Mouse (Mus musculus): ENCODE measurements around the gene Fitm1.

The Fitm1 gene

DNA sequence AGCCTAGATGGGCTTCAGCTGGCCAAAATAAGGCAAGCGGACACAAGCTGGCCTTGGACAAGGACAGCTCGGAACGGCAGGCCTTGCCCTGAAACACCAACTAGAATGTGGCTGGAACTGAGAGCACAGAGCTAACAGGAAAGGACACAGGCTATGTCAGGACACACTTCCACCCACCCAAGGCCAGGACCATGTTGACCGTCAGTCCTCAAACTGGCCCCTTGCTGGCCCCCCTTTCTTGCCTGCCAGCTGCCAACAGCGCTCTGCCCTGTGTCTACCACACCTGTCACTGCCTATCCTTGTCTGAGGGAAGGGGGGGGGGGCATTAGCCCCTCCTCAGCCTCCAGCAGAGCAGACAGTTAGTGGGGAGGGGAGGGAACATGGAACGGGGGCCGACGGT is at the start of gene Fitm1:
Gene Fitm1, plus strand, starts transcription at position 316 of the 400 bp plus-strand sequence.
- DNase-seq, result no peak

DNA sequence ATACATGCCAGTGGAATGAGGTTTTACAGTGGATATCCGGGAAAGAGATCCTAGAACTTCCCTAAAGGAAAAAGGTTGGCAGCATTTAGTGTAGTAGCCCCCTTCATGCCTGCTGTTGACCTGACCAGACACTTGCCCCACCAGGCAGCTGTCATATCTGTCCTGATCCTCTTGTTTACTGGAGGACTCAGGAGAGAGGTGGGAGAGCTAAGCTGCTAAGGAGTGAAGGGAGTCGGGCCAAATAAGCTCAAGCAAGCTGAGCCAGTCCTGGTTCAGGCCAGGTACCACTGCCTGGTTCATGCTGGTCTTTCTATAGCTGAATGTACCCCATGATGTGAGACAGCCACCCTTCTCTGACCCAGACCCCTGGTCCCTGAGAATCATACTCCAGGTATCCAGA is 48.7 kb upstream of the Fitm1 start:
- no peak for DNase-seq

DNA sequence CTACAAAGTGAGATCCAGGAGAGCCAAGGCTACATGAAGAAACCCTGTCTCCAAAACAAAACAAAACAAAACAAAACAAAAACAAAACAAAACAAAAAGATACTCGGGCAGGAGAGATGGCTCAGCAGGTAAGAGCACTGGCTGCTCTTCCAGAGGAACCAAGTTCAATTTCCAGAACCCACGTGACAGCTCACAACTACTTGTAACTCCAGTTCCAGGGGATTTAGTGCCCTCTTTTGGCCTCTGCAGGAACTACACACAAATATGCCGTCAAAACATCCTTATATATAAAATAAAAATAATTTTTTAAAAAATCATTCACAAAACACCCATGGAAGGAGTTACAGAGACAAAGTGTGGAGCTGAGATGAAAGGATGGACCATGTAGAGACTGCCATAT is 47.5 kb upstream of the Fitm1 start:
- peak; percentile 38 to 65 for DNase-seq

DNA sequence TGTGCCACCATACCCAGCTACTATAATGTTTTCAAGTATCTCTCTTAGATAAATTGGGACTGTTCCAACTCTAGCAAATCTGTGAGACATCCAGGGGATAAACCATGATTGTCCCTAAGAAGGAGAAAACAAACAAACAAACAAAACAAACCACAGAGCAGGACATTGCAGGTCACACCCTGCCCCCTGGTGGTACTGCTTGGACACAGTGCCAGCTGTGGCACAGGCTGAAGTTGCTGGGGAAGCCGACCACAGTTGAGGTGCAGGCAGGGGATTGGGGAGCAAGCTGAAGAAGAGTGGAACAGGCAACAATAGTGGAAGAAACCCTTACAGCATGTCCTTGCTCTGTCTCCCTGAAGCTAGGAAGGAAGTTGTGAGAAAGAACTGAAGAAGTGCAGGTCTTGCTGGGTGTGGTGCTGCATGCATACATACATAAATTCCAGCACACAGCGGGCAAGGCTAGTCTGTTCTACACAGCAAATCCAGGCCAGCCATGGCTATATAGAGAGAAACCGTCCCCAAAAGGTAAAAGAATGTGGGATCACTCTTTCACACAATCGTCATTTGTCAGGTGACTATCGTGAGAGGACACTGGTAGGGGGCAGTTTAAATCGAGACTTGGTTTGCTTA is 39.2 kb upstream of the Fitm1 start:
- DNase-seq, result peak; percentile 47 to 86

DNA sequence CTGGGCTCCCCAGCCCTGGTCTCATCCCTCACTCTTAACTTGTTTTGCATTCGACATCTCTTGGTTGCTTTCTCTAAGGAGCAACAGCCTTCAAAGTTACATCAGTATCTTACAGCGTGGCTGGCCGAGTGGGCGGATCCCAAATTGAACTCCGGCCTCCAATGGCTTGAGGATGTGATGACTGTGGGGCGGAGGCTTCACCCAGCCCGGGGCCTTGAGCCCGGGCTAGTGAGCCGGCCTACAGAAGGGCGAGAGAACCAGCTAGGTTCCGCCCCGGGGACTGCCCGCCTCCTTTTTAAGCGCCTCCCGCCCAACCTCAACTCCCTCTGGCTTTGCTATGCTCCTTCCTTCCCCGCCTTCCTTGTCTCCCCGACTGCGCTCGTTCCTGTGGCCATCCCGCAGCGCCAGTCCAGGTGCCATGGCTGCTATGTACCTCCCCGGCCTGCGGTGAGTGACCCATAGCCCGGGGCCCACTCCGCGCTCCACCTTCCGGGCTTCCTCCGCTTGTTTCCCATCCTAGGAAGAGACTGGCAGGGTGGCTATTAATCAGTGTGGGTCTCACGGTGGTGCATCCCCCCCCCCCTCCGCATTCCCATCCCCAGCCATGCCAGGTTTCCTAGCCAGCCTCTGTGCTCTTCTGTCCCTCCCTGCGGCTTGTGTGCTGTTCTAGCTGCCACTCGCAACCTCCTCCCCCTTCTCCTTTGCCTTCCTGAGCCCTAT is 35.2 kb upstream of the Fitm1 start, which contains the start of gene Pck2:
Gene Pck2, plus strand, starts transcription at position 200 of the 720 bp plus-strand sequence.
- DNase-seq, result peak; percentile 90 to 94

DNA sequence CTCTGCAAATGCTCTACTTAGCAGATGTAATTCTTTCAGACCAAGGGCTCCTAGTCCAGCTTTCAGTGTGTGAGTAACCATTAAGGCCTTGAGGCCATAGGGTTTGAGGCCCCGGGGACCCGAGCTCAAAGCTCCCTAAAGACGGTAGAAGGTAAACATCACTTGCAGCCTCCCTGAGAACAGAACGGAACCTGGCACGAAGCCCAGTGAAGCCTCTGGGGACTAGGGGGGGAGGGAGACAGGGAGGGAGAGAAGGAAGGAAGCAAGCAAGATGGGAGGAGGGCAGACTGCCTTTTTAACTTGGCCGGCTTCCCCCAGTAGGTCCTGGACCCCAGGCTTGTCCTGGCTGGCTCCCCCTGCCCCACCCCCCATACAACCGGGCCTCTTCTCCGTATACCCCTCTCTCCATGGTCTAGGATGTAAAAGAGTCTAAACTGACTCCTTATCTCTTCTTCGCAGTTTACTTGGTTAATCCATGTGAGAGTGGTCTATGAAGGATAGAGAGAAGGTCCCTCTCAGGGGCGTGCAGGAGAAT is 34.6 kb upstream of the Fitm1 start:
- peak; percentile 77 to 87 for DNase-seq

DNA sequence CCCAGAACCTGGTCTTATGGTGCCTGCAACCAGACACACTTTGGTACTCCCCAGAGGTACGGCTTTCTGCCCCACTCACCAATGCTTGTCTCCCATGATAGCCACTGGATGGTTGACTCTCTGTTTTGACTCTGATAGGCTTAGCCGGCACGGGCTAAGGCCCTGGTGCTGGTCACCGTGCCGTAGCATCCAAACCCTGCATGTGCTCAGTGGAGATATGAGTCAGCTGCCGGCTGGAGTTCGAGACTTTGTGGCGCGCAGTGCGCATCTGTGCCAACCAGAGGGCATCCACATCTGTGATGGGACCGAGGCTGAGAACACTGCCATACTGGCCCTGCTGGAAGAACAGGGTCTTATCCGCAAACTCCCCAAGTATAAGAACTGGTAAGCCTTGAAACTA is 33.1 kb upstream of the Fitm1 start:
- no peak for DNase-seq

DNA sequence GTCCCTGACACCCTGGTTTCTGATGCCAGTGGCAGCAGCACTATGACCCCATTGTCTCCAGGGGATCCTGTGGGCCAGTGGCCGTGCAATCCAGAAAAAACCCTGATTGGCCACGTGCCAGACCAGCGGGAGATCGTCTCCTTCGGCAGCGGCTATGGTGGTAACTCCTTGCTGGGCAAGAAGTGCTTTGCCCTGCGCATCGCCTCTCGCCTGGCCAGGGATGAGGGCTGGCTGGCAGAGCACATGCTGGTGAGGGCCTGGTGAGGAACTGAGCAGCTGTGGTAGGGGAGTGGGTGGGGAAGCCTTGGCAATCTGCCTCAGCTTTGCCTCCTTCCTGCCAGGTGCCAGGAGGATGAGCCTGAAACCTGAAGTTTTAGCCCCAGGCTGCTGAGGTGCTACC is 31.1 kb upstream of the Fitm1 start:
- DNase-seq, result no peak

DNA sequence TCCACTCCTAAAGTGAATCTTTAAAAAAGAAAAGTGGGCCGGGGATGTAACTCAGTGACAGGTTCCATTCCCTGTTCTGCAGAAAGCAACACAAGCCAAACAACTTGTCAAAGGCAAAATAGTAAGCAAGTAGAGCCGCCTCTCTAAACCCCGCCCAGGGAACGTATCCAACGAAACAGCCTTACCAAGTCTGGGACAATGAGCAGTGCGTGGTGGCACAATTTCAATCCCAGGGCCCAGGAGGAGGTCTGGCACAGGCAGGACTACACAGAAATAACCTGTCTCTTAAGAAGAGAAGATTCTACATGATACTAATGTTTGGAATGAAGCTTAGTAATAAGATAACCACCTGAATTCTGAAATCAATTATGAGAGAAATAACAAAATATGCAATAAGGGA is 25.2 kb upstream of the Fitm1 start:
- DNase-seq, result no peak

DNA sequence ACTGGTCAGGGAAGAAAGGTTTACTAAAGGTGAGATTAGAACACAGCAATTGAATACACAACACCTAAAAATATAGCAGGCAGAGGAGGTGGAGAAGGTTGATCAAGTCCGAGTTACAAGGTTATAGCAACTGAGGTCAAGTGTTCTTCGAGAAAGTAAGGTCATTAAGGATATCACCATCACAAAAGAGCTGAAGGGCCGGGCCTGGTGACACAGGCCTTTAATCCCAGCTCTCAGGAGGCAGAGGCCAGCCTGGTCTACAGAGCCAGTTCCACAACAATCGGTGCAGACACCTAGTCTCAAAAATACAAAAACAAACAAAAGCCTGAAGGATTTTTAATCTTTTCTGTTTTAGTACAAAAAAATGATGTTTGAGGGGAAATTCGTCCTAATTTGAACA is 24.1 kb upstream of the Fitm1 start:
- DNase-seq, result no peak

DNA sequence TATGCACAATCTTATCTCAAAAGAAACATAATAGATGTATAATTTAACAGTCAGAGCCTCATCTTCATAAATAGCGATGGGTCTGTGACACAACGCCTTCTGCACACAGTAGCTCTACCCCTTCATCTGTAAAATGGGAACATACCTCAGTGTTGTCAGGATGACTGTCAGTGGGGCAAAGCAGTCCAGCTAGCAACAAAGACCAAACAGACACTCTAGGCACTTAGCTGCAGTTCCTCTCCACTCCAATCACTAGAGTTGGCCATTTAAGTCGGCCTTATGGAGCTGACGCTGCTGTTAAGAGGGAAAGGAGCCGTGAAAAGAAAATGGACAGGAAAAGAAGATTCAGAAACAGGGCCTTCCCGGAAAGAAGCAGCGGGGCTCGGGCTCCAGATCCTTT is 23.6 kb upstream of the Fitm1 start:
- no peak for DNase-seq

DNA sequence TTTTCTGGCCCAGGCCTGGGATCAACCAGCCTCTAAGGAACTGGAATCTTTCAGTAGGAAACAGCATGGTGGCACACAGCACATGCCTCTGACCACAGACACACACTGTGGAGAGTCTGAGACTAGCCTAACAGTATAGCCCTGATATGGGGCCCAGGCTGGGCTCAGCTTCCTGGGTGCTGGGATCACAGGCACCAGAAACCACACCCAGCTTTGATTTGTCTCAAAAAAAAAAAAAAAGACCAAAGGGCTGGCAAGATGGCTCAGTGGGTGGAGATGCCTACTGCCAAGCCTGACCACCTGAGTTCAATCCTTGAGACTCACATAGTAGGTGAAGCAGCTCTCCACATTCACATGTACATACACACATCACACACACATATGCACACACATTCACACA is 20.8 kb upstream of the Fitm1 start:
- no peak for DNase-seq

DNA sequence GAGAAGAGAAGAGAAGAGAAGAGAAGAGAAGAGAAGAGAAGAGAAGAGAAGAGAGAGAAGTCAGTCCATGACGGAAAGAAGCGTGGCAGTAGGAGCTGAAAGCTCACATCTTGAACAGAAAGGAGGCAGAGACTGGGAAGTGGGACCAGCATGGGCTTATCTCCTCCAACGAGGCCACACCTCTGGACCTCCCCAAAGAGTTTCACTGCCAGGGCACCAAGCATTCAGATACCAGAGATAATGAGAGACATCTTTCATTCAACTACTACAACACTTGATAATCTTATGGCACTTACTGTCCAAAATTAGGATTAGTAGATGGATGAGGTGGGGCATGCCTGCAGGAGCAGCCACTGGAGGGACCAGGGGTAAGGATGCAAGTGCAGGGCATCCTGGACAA is 19.6 kb upstream of the Fitm1 start:
- DNase-seq, result no peak

DNA sequence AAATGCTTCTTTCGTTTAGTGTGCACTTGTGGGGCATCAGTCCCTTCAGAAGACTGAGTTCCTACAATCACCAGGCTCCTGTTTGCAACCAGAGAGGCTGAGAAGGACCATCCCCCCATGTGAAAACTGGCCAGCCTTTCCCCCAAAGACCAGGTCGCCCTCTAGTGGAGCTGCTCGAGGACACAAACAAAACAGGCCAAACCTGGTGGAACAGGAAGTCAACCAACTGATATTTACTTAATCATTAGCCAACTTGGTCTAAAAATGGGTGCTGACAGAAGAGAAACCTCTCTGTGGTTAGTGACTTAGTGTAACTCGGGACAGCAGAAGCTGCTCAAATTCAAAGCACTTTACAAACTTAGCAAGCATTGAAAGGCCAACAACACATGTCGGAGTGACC is 18.4 kb upstream of the Fitm1 start:
- peak; percentile 90 to 93 for DNase-seq

DNA sequence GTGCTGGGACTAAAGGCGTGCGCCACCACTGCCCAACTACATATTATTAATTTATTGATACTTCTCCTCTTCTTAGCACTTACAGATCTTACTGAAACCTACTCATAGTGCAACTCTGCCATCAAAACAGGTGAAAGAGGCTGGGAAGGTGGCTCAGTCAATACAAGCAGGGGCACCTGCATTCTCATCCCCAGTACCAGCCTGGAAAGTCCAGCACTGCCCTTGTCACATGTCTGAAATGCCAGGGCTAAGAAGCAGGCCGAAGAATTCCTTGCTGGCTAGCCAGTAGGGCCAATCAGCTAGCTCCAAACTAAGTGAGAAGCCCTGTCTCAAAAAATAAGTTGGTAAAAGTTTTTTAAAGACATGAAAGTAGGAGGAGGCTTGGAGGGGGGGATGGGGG is 17.8 kb upstream of the Fitm1 start:
- peak; percentile 43 to 44 for DNase-seq

DNA sequence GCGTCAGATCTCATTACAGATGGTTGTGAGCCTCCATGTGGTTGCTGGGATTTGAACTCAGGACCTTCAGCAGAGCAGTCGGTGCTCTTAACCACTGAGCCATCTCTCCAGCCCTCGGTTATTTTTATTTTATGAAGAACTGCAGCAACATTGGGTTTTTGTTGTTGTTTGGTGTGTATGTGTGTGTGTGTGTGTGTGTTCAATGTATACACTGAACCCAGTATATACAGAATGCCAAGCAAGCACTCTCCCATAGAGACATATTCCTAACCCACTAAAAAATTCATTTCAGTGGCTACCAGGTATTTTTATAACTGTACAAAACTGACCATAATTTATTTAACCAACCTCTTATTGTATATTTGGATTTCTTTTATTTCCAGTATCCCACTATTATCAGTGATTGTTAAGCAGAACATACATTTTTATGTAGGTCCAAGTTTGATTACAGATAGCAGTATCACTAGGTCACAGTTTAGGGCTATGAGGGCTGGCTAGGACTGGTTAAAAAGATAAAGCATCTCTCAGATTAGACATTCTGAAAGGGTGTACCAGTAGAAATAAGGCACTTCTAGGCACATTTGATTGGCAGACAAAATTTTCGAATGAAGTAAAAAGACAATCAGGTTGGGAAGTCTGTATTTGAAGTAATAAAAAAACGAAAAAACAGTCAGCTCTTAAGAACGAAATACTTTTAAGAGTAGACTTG is 16.5 kb upstream of the Fitm1 start:
- DNase-seq, result no peak

DNA sequence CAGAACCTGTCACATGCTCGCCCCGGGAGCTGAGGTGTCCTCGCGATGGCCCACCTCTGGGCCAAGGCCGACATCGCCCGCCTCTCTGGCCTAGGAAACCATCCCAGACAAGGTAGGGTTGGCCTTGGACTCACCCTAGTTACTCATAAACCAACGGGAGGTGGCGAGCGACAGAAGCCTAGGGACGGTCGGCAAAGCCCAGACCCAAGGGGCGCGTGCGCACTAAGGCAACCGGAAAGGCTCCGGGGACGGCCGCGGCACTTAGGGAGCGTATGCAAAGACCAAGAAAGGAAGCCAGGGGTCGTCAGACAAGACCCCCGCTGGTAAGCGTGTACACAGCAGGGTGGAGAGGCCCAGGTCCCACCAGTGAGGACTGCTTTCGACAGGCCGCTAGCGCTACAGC is 15.6 kb upstream of the Fitm1 start, which contains the start of gene Dcaf11:
Gene Dcaf11, plus strand, starts transcription at position 208 of the 403 bp plus-strand sequence.
- peak; percentile 96 to 97 for DNase-seq

DNA sequence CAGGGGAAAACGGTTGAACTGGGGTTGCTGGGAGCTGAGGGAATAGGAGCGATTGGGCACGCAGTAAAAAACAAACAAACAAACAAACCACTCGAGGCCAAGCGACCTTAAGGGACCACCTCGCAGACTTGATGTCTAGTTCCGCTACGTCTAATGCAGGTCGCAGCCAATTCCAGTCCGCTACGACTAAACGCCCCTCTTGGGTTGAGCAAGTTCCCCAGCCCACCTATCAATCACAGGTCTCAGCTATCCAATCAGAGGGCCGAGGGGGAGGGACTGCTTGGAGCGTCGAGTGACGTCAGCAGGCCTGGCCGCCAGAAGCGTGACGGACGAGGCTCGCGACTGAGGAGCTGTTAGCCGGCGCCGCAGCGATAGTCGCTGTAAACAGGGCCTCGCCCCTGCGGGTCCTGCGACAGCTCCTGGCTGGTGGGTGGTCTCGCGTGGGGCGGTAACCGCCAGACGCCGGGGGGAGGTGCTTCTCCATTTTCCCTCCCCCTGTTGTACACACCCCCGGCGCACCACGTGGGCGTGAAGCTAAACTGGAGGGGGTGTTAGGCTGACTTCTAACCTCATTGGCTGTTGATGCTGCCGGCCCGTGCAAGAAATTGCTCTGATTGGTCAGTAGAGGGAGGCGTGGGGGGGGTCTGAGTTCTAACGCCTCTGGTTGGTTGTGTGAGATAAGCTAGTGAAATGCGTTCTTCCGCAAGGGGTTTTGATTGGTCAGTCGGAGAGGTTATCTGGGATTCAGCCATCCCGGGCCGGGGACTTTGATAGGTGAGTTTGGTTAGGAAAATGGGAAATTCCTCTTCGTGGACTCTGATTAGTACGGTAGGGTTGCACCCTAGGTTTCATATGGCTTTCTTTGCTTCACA is 15.0 kb upstream of the Fitm1 start, which contains the start of gene A730061H03Rik:
Gene A730061H03Rik, minus strand, starts transcription at position 205 of the 872 bp plus-strand sequence.
- peak; percentile 99 to 100 for DNase-seq

DNA sequence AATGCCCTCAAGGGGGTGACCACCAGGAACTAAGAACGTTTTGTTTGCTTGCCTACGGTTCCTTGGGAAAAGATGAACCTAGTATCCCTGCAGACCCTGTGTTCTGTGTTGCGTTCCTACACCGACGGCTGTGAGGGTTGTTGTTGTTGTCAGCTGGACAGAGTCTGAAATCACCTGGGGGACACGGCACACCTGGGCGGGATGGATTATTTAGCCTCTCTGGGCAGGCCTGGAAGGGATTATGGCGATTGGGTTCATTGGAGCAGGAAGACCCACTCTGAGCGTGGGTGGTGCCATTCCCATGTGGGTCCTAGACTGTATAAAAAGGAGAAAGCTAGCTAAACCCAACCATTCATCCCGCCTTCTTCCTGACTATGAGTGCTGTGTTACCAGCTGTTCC is 13.6 kb upstream of the Fitm1 start:
- DNase-seq, result peak in 1 of 2 experiments; percentile 38

DNA sequence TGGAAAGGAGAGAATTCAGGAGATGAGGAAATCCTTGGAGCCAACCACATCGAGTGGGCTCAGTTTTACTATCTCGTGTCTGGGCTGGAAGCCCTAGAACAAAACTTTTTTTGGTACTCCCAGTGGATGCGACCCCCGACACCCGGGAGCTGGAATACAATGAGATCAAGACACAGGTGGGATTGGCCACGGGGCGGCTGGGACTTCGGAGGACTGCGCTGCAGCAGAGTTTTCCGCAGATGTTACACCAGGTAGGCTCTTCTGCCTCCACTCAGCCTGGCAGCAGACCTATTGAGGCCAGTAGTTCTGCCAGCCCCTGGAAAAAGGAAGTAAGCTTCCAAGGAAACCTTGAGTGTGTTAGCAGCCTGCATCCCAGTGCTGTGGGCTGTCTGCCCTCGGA is 12.2 kb upstream of the Fitm1 start:
- DNase-seq, result no peak

DNA sequence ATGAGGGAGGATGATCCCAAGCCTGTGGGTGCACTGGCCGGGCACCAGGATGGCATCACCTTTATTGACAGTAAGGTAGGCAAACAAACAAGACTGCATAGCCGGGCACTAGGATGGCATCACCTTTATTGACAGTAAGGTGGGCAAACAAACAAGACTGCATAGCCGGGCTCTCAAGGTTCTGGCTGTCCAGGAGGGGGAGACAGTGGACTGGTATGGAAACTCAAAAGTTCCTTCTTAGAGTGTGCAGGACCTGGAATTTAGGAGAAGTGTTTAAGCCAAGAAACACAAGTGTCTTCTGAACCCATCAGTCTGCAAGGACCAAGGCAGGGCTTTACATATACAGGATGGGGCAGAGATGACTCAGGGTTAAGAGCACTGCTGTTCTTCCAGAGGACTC is 9.7 kb upstream of the Fitm1 start:
- DNase-seq, result peak in 1 of 2 experiments; percentile 40

DNA sequence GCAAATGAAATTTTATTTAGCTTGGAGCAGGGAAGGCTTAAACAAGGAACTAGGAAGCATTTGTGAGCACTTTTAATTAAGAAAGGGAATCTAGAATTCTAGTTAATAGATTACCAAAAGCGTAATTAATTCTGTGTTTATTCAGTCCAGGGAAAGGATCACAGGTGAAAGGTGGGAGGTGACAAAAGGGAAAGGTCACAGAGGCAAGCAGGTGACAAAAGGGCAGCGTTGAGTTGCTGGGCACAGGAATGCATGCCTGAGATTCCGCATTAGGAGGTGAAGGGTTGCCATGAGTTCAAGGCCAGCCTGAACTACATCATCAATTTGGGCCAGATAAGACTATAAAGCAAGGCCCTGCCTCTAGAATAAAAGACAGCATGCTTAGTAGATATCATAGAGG is 7.9 kb upstream of the Fitm1 start:
- DNase-seq, result peak; percentile 53 to 69

All from kidney, postnatal 36 days (tissue).